Mouse (Mus musculus) MEL (cell line): ENCODE data around the gene Mcu. TPM values are rescaled to one million over a fixed set of nuclear protein-coding genes. Genes with fewer than 3 reads are reported as not detected.

Experiments used
- DNase-seq: peaks from one replicate; pipeline ENCODE4 v3.0.0; 2011; ENCODE audit warnings: low read depth, low spot score
- H3K27ac ChIP-seq: 2 replicates; pipeline ENCODE4 v1.5.1; 2012; ENCODE audit warnings: low read depth, mild to moderate bottlenecking, control low read depth, low read length, moderate library complexity; ENCODE audit not compliant: control insufficient read depth
- H3K27me3 ChIP-seq, 2 experiments: fragments of 150-350 bp in 1 of 2; sonication (generic) in 1 of 2; 2 replicates each; pipeline ENCODE4 v1.6.1; 2012; ENCODE audit warnings: low read length in 2 of 2, mild to moderate bottlenecking in 2 of 2, improper control_type of control experiment in 1 of 2, moderate library complexity in 1 of 2; ENCODE audit not compliant: insufficient read depth in 2 of 2, control insufficient read depth in 1 of 2
- H3K36me3 ChIP-seq, 2 experiments: 2 replicates each; pipeline ENCODE4 v1.6.1; 2012 to 2014; ENCODE audit warnings: low read length in 2 of 2, improper control_type of control experiment in 1 of 2, inconsistent platforms in 1 of 2, mild to moderate bottlenecking in 1 of 2; ENCODE audit not compliant: insufficient read depth in 2 of 2, control insufficient read depth in 1 of 2
- H3K4me1 ChIP-seq, 2 experiments: fragments of 150-350 bp in 1 of 2; sonication (generic) in 1 of 2; 2 replicates each; pipeline ENCODE4 v1.6.1; 2012; ENCODE audit warnings: low read length in 2 of 2, improper control_type of control experiment in 1 of 2, mild to moderate bottlenecking in 1 of 2; ENCODE audit not compliant: insufficient read depth in 2 of 2, control insufficient read depth in 1 of 2
- H3K4me3 ChIP-seq, 2 experiments: fragments of 150-350 bp in 1 of 2; sonication (generic) in 1 of 2; 2 replicates each; pipeline ENCODE4 v1.5.1; 2012; ENCODE audit warnings: low read depth in 2 of 2, low read length in 2 of 2, mild to moderate bottlenecking in 2 of 2, moderate library complexity in 2 of 2, control low read depth in 1 of 2, improper control_type of control experiment in 1 of 2; ENCODE audit not compliant: control insufficient read depth in 1 of 2, insufficient read depth in 1 of 2
- H3K79me2 ChIP-seq: 2 replicates; pipeline ENCODE4 v1.6.1; 2012; ENCODE audit warnings: mild to moderate bottlenecking, low read length, moderate library complexity; ENCODE audit not compliant: control insufficient read depth, poor library complexity, insufficient read depth
- H3K9ac ChIP-seq: 2 replicates; pipeline ENCODE4 v1.6.1; 2012; ENCODE audit warnings: low read depth, mild to moderate bottlenecking, control low read depth, low read length, moderate library complexity; ENCODE audit not compliant: control insufficient read depth, poor library complexity, severe bottlenecking
- H3K9me3 ChIP-seq: fragments of 150-350 bp; sonication (generic); replicated peaks from 2 replicates; pipeline ENCODE4 v1.6.1; 2012; ENCODE audit warnings: mild to moderate bottlenecking, low read length, improper control_type of control experiment, moderate library complexity; ENCODE audit not compliant: insufficient read depth
- BHLHE40 ChIP-seq: IDR thresholded peaks from 2 replicates; pipeline ENCODE4 v1.6.1; 2012; ENCODE audit warnings: low read depth, mild to moderate bottlenecking, inconsistent platforms, low read length, improper control_type of control experiment, borderline replicate concordance
- CHD1 ChIP-seq: IDR thresholded peaks from 2 replicates; pipeline ENCODE4 v1.6.1; 2012; ENCODE audit warnings: low read depth, mild to moderate bottlenecking, inconsistent platforms, low read length, improper control_type of control experiment
- CHD2 ChIP-seq: IDR thresholded peaks from 2 replicates; pipeline ENCODE4 v1.6.1; 2011; ENCODE audit warnings: low read length, improper control_type of control experiment
- CTCF ChIP-seq, 3 experiments: IDR thresholded peaks in 2 of 3; conservative IDR thresholded peaks in 1 of 3; 2 replicates each; pipeline ENCODE4 v1.5.1; 2011 to 2012; ENCODE audit warnings: low read length in 3 of 3, low read depth in 2 of 3, mild to moderate bottlenecking in 2 of 3, improper control_type of control experiment in 1 of 3, inconsistent platforms in 1 of 3, mixed read lengths in 1 of 3, moderate library complexity in 1 of 3; ENCODE audit not compliant: control insufficient read depth in 1 of 3, insufficient read depth in 1 of 3, poor library complexity in 1 of 3, severe bottlenecking in 1 of 3
- E2F4 ChIP-seq: IDR thresholded peaks from 2 replicates; pipeline ENCODE4 v1.6.1; 2011; ENCODE audit warnings: low read depth, low read length, improper control_type of control experiment, borderline replicate concordance
- GATA1 ChIP-seq: IDR thresholded peaks from 2 replicates; pipeline ENCODE4 v1.6.1; 2011; ENCODE audit warnings: low read depth, low read length, improper control_type of control experiment
- HCFC1 ChIP-seq: IDR thresholded peaks from 2 replicates; pipeline ENCODE4 v1.6.1; 2012; ENCODE audit warnings: low read depth, mild to moderate bottlenecking, inconsistent platforms, low read length, improper control_type of control experiment, moderate library complexity
- MAFK ChIP-seq: IDR thresholded peaks from 2 replicates; pipeline ENCODE4 v1.6.1; 2011; ENCODE audit warnings: low read depth, mild to moderate bottlenecking, low read length, improper control_type of control experiment, borderline replicate concordance
- MEF2A ChIP-seq: IDR thresholded peaks from 2 replicates; pipeline ENCODE4 v1.6.1; 2014; ENCODE audit warnings: low read depth, mild to moderate bottlenecking, inconsistent platforms, low read length, improper control_type of control experiment; ENCODE audit not compliant: poor library complexity, insufficient replicate concordance, severe bottlenecking; ENCODE audit errors: extremely low read depth
- MYB ChIP-seq: IDR thresholded peaks from 2 replicates; pipeline ENCODE4 v1.6.1; 2011; ENCODE audit warnings: mild to moderate bottlenecking, low read depth, low read length, improper control_type of control experiment
- NRF1 ChIP-seq: IDR thresholded peaks from 2 replicates; pipeline ENCODE4 v1.6.1; 2014; ENCODE audit warnings: low read depth, mild to moderate bottlenecking, inconsistent platforms, low read length, improper control_type of control experiment, moderate library complexity; ENCODE audit not compliant: poor library complexity, insufficient read depth, severe bottlenecking
- POLR2A ChIP-seq, 2 experiments: IDR thresholded peaks; 2 replicates each; pipeline ENCODE4 v1.6.1; 2011 to 2012; ENCODE audit warnings: low read length in 2 of 2, mild to moderate bottlenecking in 2 of 2, control low read depth in 1 of 2, improper control_type of control experiment in 1 of 2, low read depth in 1 of 2, moderate library complexity in 1 of 2; ENCODE audit not compliant: control insufficient read depth in 1 of 2, insufficient read depth in 1 of 2, poor library complexity in 1 of 2
- POLR2AphosphoS5 ChIP-seq: IDR thresholded peaks from 2 replicates; pipeline ENCODE4 v1.6.1; 2012; ENCODE audit warnings: low read depth, borderline replicate concordance, mild to moderate bottlenecking, inconsistent platforms, low read length, moderate library complexity, mixed read lengths
- RCOR1 ChIP-seq: IDR thresholded peaks from 2 replicates; pipeline ENCODE4 v1.6.1; 2012; ENCODE audit warnings: low read depth, mild to moderate bottlenecking, inconsistent platforms, low read length, improper control_type of control experiment
- SIN3A ChIP-seq: IDR thresholded peaks from 2 replicates; pipeline ENCODE4 v1.6.1; 2012; ENCODE audit warnings: low read length, improper control_type of control experiment, inconsistent platforms
- TBP ChIP-seq: IDR thresholded peaks from 2 replicates; pipeline ENCODE4 v1.8.0; 2011; ENCODE audit warnings: low read depth, low read length, improper control_type of control experiment
- UBTF ChIP-seq: IDR thresholded peaks from 2 replicates; pipeline ENCODE4 v1.6.1; 2012; ENCODE audit warnings: low read depth, mild to moderate bottlenecking, inconsistent platforms, low read length, improper control_type of control experiment, moderate library complexity, borderline replicate concordance; ENCODE audit not compliant: insufficient read depth
- ZC3H11A ChIP-seq: IDR thresholded peaks from 2 replicates; pipeline ENCODE4 v1.6.1; 2012; ENCODE audit warnings: low read depth, mild to moderate bottlenecking, inconsistent platforms, low read length, improper control_type of control experiment
- polyA plus RNA-seq, 2 experiments: library from polyadenylated mRNA; stranded (reverse) in 1 of 2; unstranded in 1 of 2; fragments of >175 nt in 1 of 2; fragments of >200 nt in 1 of 2; gene quantifications; 2 replicates each; pipeline versions ENCODE4 v1.2.1 to v1.2.4; 2012; ENCODE audit warnings: low replicate concordance in 2 of 2, low read depth in 1 of 2; ENCODE audit not compliant: insufficient read length in 2 of 2, insufficient read depth in 1 of 2, missing spikeins in 1 of 2
- total RNA-seq: library from RNA; depleted of rRNA; stranded (reverse); fragments of 300-350 nt; gene quantifications from 2 replicates; pipeline ENCODE4 v1.2.3, GENCODE M21; 2012

Mcu gene
- total and polyA plus RNA-seq, 3 experiments, result 7.7 to 9.4 TPM; not detected in 1

DNA sequence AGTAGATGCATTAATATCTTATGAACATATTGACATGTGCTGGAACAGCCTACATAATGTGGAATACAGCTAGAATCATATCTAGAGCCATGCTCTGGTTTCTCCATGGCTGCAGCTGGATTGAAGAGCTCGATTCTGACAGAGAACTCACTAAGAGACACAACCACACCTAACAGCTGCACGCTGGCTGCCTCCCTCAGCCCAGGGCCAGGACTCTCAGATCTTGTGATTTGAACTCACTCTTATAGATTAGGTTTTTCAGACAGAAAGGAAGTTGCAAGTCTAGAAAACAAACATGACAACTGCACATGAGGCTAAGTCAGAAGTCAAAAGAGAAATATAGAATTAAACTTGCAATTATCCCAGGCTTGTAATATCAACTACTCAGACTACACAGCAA lies 45.7 kb downstream of the Mcu start (continued):
- TF ChIP-seq SIN3A (no peak), MEF2A (no peak), GATA1 (no peak), HCFC1 (0 out of 2 replicates have a peak, but pooled peaks have one; percentile 1)

DNA sequence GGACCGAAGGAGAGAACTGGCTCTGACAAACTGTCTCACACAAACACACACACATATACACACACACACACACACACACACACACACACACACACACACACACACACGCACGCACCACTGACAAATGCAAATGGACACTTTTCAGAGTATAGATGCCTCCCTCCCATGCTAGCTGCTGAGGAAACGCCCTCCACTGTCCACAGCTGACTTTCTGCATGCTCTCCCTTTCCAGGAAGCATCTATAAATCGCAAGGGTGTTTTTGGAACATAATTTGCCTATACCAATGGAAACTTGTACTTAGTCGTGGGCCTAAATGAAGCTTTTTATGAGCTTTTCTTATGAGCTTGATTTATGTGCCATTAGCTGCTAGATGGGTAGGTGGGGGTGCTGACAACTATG lies 46.1 kb downstream of the Mcu start:
- peak overlapping the region; percentile 84 for H3K27ac ChIP-seq
- H3K36me3 ChIP-seq, result peaks cover 0 to 18% of the 10 kb centered on the region in 2 experiments; a peak in 2 of 4 replicates
- H3K79me2 ChIP-seq, result no peaks in the 10 kb centered on the region
- DNase-seq, result peak; percentile 53
- peaks cover 14 to 24% of the 10 kb centered on the region in 2 experiments for H3K4me1 ChIP-seq
- peak overlapping the region; percentile 34 to 47 for H3K4me3 ChIP-seq
- H3K27me3 ChIP-seq, result no peaks in the 10 kb centered on the region
- TF ChIP-seq MAFK (no peak), CTCF (IDR thresholded peaks at IDR 0.05 in 2 of 3, conservative IDR thresholded peaks at IDR 0.05 in 1 of 3; ENCODE audit: control insufficient read depth in 1 of 3, insufficient read depth in 1 of 3, low read depth in 2 of 3, low read length in 3 of 3, poor library complexity in 1 of 3, severe bottlenecking in 1 of 3) (no peak), POLR2AphosphoS5 (no peak), POLR2A (IDR thresholded peaks at IDR 0.05; ENCODE audit: control insufficient read depth in 1 of 2, insufficient read depth in 1 of 2, low read depth in 1 of 2, low read length in 2 of 2, poor library complexity in 1 of 2) (no peak), TBP (no peak), CHD1 (no peak), SIN3A (0 out of 2 replicates have a peak, but pooled peaks have one; percentile 23)
- TF ChIP-seq, all 39 proteins: peak for 1
- H3K9me3 ChIP-seq, result peaks cover 3% of the 10 kb centered on the region; the same call in 1 of the 2 replicates
- H3K9ac ChIP-seq, result peak overlapping the region; percentile 18

DNA sequence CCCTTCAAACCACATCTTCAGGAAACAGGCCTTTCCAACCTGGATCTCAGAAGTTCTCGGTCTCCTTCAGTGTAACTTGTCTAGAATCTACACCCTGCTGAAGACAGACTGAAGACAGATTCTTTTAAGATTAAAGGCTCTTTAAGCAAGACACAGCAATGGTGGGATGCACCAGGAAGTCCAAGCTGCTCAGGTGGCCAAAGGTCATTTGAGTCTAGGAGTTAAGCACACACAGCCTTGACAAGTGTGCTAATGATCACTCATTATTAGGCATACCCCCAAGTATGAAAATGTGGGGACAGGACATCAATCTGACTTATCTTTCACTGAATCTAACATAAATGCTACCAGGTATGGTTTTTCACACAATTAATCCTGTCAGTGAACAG lies 47.0 kb downstream of the Mcu start:
- no peak for TF ChIP-seq CHD2
- TF ChIP-seq UBTF, result no peak
- no peak for TF ChIP-seq MYB
- no peak for TF ChIP-seq RCOR1
- no peak for TF ChIP-seq NRF1
- TF ChIP-seq BHLHE40, result no peak
- TF ChIP-seq ZC3H11A, result no peak
- TF ChIP-seq CHD1, result no peak
- no peak for TF ChIP-seq E2F4
- Histone ChIP-seq H3K79me2 (no peaks in the 10 kb centered on the region), H3K4me3 (no peak overlapping the region), H3K36me3 (peaks cover 0 to 18% of the 10 kb centered on the region in 2 experiments; a peak in 2 of 4 replicates), H3K9ac (no peak overlapping the region), H3K27ac (no peak overlapping the region), H3K27me3 (no peaks in the 10 kb centered on the region), H3K9me3 (peaks cover 3% of the 10 kb centered on the region; the same call in 1 of the 2 replicates), H3K4me1 (peaks cover 14 to 24% of the 10 kb centered on the region in 2 experiments)
- DNase-seq, result no peak
